Mouse (Mus musculus): ENCODE data around the gene Dab2ip. TPM values are rescaled to one million over a fixed set of nuclear protein-coding genes. Genes with fewer than 3 reads are reported as not detected.

The Dab2ip gene
- total RNA-seq (2023), result 1 to 10 TPM; 4.3 to 5.4 TPM

GRCm38 (mm10) chr2:35557911-35558825 is at the start of gene Dab2ip:
Gene Dab2ip, plus strand, starts transcription at chr2:35558266.

Other genes starting within 250 kb of the Dab2ip start
- gene Stom, start 221.3 kb upstream of the Dab2ip start, total RNA-seq (2023), result 1 to 10 TPM; 6.6 to 6.8 TPM
- not detected for gene 4930568D16Rik, start 190.5 kb upstream of the Dab2ip start, total RNA-seq (2023)
- not detected for gene 4930402F06Rik, start 161.1 kb upstream of the Dab2ip start, total RNA-seq (2023)
- gene Ggta1, start 95.0 kb upstream of the Dab2ip start, total RNA-seq (2023), result 100 to 1,000 TPM in 1 of 2 experiments, 10 to 100 TPM in 1; 80.3 to 102 TPM

Data from B cell, adult 67 days (primary cell).